Mouse (Mus musculus) small intestine, adult 2 months (tissue): ENCODE measurements around the gene Bahd1. TPM values are rescaled to one million over a fixed set of nuclear protein-coding genes. Genes with fewer than 3 reads are reported as not detected.

Source experiments
- H3K27ac ChIP-seq: fragments of 200-500 bp; 2 replicates; pipeline ENCODE4 v1.5.1; 2012; ENCODE audit warnings: low read depth, low read length, control low read depth, inconsistent platforms; ENCODE audit not compliant: insufficient read depth
- H3K27me3 ChIP-seq: fragments of 200-500 bp; 2 replicates; pipeline ENCODE4 v1.6.1; 2012; ENCODE audit warnings: mild to moderate bottlenecking, moderate library complexity, low read length, inconsistent platforms; ENCODE audit not compliant: control insufficient read depth, insufficient read depth
- H3K36me3 ChIP-seq: fragments of 200-500 bp; 2 replicates; pipeline ENCODE4 v1.6.1; 2012; ENCODE audit warnings: mild to moderate bottlenecking, low read length, control low read depth, inconsistent platforms; ENCODE audit not compliant: control insufficient read depth, insufficient read depth
- H3K4me1 ChIP-seq: fragments of 200-500 bp; 2 replicates; pipeline ENCODE4 v1.6.1; 2012; ENCODE audit warnings: low read length, inconsistent platforms, mixed read lengths; ENCODE audit not compliant: control insufficient read depth, insufficient read depth, insufficient read length
- H3K4me3 ChIP-seq: fragments of 200-500 bp; 2 replicates; pipeline ENCODE4 v1.5.1; 2012; ENCODE audit warnings: low read depth, mild to moderate bottlenecking, control low read depth, inconsistent platforms, low read length, moderate library complexity
- CTCF ChIP-seq: fragments of 200-500 bp; IDR thresholded peaks from 2 replicates; pipeline ENCODE4 v1.5.1; 2012; ENCODE audit warnings: low read depth, mild to moderate bottlenecking, control low read depth, inconsistent platforms, low read length, moderate library complexity, mixed read lengths; ENCODE audit not compliant: insufficient replicate concordance, insufficient read length; ENCODE audit errors: extremely low read depth
- POLR2A ChIP-seq: fragments of 200-500 bp; IDR thresholded peaks from 2 replicates; pipeline ENCODE4 v1.6.1; 2012; ENCODE audit warnings: low read depth, mild to moderate bottlenecking, control low read depth, inconsistent platforms, low read length, moderate library complexity
- WGBS: fragments of 180-500 bp; shearing (Covaris S2); methylation state at CpG from one replicate; pipeline ENCODE4 v1.1.7; 2018; 5-methylcytosine and 5-hydroxymethylcytosine counted together
- polyA plus RNA-seq: library from polyadenylated mRNA; depleted of rRNA; stranded (reverse); fragments of >200 nt; gene quantifications from 2 replicates; pipeline ENCODE4 v1.2.3, GENCODE M21; 2012

The Bahd1 gene
- polyA plus RNA-seq, 1 experiment, result 24.6 TPM

DNA sequence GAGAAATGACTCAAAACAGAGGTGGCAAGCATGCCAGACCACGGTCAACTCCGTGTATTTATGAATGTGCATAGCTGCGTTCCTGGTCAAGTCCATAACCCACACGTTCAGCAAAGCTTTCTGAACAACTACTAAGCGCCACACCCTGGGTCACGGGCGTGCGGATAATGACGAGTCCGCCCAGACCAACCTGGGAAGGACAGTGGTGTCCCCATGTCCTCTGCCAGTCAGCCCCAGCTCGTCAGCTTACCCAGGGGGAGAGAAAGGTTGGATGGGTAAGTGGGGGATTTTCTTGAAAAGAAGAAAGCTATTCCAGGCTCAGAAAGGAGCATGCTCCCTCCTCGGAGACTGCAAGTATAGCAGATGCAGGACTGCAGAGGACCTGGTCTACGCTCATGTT is 12.7 kb upstream of the Bahd1 start:
- Histone ChIP-seq H3K4me1 (peaks cover 3% of the 10 kb centered on the region; the same call in 1 of the 2 replicates), H3K4me3 (no peak overlapping the region), H3K27ac (no peak overlapping the region), H3K27me3 (0 out of 2 replicates have a peak, but pooled peaks cover 3% of the 10 kb centered on the region), H3K36me3 (no peaks in the 10 kb centered on the region)
- WGBS, result 39% methylated on average over 13 of the region's 13 CpGs
- TF ChIP-seq POLR2A (no peak), CTCF (no peak)

DNA sequence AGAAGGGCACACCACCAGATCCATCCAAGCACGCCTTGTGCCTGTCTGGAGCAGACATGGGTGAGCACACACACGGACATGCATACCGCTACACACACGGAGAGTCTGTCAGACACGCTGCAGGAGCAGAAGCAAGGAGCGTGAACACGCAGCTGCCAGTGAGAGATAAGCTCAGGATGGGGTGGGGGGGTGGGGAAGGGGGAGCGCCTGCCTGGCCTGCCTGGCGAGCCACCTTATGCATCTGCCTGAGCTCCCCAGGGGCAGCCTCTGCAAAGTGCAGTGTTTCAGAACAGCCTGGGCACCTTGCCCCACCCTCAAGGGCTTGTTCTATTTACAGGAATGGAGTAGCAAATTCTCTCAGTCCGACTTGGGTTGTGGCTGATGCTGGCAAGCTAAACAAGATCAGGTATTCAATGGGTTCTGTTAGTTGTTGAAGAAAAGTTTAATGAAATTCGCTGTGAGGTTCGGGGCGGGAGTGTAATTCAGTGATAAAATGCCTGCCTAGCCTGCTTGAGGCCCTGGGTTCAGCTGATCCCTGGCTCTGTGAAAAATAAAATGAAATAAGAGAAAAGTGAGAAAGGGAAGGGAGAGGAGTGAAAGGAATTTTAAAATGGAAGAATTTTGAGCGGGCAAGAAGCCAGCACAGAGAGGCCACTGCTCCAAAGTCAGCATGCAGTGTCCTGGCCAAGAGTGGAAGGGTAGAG is 12.2 kb upstream of the Bahd1 start:
- Histone ChIP-seq H3K27ac (no peak overlapping the region), H3K4me1 (peaks cover 2% of the 10 kb centered on the region; the same call in 1 of the 2 replicates), H3K36me3 (no peaks in the 10 kb centered on the region), H3K4me3 (no peak overlapping the region), H3K27me3 (0 out of 2 replicates have a peak, but pooled peaks cover 3% of the 10 kb centered on the region)
- WGBS, result 25% methylated on average over 14 of the region's 14 CpGs
- TF ChIP-seq POLR2A (no peak), CTCF (no peak)

DNA sequence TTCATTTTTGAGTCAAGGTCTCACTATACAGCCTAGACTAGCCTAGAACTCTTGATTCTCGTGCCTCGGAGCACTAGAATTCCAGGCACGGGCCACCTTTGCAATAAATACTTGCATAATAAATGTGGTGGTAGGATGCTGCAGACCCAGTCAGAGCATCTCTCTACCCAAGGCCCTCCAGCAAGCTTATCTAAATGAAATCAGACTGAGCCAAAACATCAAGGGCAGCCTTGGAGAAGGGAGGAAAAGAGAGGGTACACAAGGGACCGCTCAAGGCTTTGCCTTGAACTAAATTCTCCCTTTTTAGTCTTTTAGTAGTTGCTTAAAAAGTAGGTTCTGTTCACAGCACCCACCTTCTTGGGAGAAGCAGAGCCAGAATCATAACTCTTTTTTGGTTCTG is 9.0 kb upstream of the Bahd1 start:
- Histone ChIP-seq H3K27me3 (peaks cover 11% of the 10 kb centered on the region), H3K27ac (no peak overlapping the region), H3K4me3 (no peak overlapping the region), H3K4me1 (peaks cover 2% of the 10 kb centered on the region), H3K36me3 (no peaks in the 10 kb centered on the region)
- TF ChIP-seq POLR2A (no peak), CTCF (no peak)
- 87% methylated on average over 4 of the region's 4 CpGs for WGBS

DNA sequence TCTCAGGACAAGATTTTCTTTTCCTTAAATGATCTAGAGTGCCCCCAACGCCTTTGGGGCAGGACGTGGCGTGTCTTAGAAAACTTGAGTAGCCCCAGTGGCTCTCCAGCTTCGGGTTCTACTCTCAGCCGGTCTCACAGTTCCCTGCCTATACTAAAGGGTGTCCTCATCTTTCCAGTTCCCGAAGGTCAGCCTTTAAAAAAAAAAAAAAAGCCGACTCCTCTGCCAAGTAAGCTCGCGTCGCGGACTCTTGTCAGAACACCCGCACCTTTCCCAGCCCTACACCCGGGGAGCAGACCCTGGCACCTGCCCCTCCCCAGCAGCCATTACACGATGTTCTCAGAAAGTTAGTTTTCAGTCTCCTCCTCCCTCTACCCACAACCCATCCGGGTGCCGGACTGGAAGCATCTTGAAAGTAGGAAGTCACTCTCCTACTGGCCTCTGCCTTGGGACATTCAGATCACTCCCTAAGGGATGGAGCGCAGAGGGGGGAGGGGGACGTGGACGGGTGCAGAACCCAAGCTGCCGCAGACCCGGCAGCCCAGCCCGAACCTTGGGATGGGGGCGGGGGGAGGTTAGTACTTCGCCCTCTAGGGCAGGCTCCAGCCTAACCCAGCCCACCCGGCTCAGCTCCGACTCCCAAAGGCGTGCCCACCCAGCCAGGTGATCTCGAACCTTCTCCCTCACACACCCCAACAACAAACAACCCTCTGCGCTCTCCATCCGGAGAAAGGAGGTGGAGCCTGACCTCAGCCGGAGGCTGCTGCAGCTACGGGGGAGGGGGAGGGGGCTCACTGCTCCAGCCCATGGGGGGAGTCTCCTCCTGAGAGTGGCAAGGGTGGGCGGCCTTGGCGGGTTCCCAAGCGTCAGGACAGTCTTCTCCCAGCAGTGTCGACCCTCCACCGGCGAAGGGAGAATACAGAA is 3.9 kb upstream of the Bahd1 start:
- Histone ChIP-seq H3K27ac (no peak overlapping the region), H3K27me3 (peaks cover 34% of the 10 kb centered on the region)
- WGBS, result 5% methylated on average over 38 of the region's 38 CpGs

DNA sequence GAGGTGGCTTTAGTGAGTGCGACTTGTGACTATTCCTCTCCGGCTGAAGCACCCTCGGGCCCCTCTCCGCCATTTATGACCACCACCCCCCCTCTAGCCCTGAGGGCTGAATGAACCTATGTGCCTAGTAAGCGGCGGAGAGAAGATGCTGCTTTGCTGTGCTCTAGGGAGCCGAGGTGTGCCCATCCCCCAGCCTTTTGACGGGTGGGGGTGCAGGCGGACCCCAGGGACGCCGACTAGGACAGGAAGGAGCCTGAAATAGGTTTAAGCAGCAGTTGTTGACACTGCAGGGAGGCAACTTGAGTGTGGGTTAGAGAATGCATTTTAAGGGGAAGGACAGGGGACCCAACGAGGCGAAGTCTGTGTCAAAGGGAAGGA is 3.3 kb upstream of the Bahd1 start:
- Histone ChIP-seq H3K36me3 (no peaks in the 10 kb centered on the region), H3K27me3 (peaks cover 36% of the 10 kb centered on the region), H3K27ac (no peak overlapping the region), H3K4me3 (peak overlapping the region; percentile 61), H3K4me1 (peaks cover 19% of the 10 kb centered on the region)
- 3% methylated on average over 13 of the region's 13 CpGs for WGBS
- TF ChIP-seq POLR2A, result no peak

More for the DNA sequence above, 3.9 kb upstream of the Bahd1 start:
- H3K36me3 ChIP-seq, result no peaks in the 10 kb centered on the region
- H3K4me1 ChIP-seq, result peaks cover 19% of the 10 kb centered on the region
- no peak for TF ChIP-seq CTCF
- 0 out of 2 replicates have a peak, but pooled peaks have one; percentile 6 for TF ChIP-seq POLR2A
- peak overlapping the region; percentile 61 for H3K4me3 ChIP-seq

DNA sequence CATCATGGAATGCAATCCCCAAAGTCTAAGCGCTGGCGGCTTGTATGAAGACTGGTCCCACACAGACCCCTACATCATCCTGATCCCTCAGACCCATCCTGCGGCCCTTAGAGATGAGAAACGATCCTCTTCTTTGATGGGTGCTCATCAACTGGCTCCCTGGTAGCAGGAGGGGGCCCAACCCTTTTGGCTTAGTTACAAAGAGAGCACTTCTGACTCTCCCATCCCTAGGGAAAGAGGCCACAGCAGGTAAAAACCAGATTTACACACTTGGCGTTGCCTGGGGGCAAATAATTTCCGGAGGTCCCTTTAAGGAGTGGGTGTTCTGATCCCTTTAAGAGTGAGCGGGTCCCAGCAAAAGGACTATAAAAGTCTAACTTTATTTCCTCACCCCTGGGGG is 2.8 kb upstream of the Bahd1 start:
- TF ChIP-seq POLR2A (no peak), CTCF (no peak)
- 16% methylated on average over 7 of the region's 7 CpGs for WGBS
- H3K27ac ChIP-seq, result no peak overlapping the region
- peaks cover 19% of the 10 kb centered on the region for H3K4me1 ChIP-seq
- peaks cover 36% of the 10 kb centered on the region for H3K27me3 ChIP-seq
- peak overlapping the region; percentile 61; the same call in 1 of the 2 replicates for H3K4me3 ChIP-seq
- H3K36me3 ChIP-seq, result no peaks in the 10 kb centered on the region

DNA sequence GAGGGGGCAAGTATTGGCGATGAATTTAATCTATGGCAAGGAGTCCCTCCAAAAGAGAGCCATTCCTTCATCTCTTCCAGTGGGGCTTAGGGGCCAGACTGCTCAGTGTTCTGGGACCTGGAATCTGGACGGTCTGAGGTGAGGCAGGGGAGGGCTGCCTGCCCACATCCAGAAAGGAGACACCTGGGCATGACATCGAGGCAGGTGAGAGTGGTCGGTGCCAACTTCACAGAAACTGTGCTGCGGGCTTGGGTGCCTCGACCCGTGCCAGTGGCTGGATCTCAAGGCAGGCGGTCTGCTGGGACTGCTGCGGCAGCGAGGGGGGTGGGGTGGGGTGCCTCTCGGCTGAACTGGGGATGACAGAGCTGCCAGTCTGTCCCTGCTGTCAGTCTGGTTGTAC is 2.4 kb upstream of the Bahd1 start:
- H3K4me3 ChIP-seq, result no peak overlapping the region
- TF ChIP-seq POLR2A, result no peak
- no peak for TF ChIP-seq CTCF
- H3K36me3 ChIP-seq, result no peaks in the 10 kb centered on the region
- no peak overlapping the region for H3K27ac ChIP-seq
- WGBS, result 10% methylated on average over 11 of the region's 11 CpGs
- peaks cover 22% of the 10 kb centered on the region for H3K4me1 ChIP-seq
- H3K27me3 ChIP-seq, result peaks cover 36% of the 10 kb centered on the region

DNA sequence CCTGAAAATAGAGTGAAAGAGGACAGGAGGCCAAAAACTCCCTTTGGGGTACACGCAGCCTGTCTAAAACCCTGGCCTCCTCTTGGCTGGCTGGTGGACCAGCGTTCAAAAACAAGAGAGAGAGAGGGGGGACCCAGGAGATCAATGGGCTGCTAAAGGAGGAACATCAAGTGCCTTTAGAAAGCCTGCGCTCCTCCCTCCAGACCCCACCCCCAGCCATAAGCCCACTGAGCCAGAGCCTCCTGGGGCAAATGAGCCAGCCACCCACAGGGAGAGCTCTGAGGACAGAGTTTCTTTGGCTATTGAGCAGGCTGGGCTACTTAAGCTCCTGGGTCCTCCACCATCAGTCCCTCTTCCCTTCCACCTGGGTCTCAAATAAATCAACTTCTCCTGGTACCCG is 1.4 kb upstream of the Bahd1 start:
- Histone ChIP-seq H3K4me3 (no peak overlapping the region), H3K36me3 (no peaks in the 10 kb centered on the region), H3K27ac (no peak overlapping the region), H3K4me1 (peaks cover 23% of the 10 kb centered on the region), H3K27me3 (peaks cover 36% of the 10 kb centered on the region)
- TF ChIP-seq CTCF (no peak), POLR2A (no peak)
- WGBS, result 53% methylated on average over 4 of the region's 4 CpGs
